Comparison of ENCODE assay signal across 7 mouse cellular contexts in the genomic region with DNA sequence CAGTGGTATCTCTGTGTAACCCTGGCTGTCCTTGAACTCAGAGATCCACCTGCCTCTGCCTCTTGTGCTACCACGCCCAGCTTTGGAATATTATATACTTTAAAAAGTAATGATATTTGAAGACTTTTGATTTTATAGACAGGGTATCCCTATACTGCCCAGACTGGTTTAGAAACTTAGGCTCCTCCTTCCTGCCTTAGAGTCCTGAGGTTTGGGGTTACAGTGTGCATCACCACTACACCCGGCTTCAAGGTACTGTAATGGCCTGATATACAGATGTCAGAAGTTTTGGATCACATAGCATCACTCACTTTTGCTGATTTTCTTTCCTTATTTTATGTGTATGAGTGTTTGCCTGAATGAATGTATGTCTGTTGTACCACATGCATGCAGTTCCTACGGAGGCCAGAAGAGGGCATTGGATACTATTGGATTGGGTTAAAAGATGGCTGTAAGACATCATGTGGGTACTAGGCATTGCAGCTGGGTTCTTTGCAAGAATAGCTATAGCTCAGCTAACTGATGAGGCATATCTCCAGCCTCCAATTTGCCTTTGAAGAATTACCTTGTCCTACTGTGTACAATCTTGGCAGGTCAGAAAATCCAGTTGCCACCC. TPM values are rescaled to one million over a fixed set of nuclear protein-coding genes. Genes with fewer than 3 reads are reported as not detected.
A peak's percentile ranks its signal among the peaks of the same experiment; 100 is the strongest.
DNase-seq lines count a peak whose midpoint lies in the region; ATAC-seq lines count a peak whose summit lies in the region.

No protein-coding gene starts in this region.

- H3K27ac ChIP-seq in neural tube, embryonic 11.5 days (ENCODE audit: low read depth, low read length): no peak overlapping the region

- intact Hi-C loops in left cerebral cortex, postnatal 4 days (cut with DNase I): no loop called here
- intact Hi-C loops in left cerebral cortex, postnatal 10 days (cut with DNase I): no loop called here

- H3K9me3 ChIP-seq in neural tube, embryonic 11.5 days (ENCODE audit: control insufficient read depth, low read length): no peaks in the 10 kb centered on the region

- no peaks in the 10 kb centered on the region for H3K27me3 ChIP-seq in neural tube, embryonic 11.5 days (ENCODE audit: control insufficient read depth, insufficient read depth, low read length)

- no peak overlapping the region for H3K4me2 ChIP-seq in neural tube, embryonic 11.5 days (ENCODE audit: low read depth)

- no peak overlapping the region for H3K4me3 ChIP-seq in neural tube, embryonic 11.5 days (ENCODE audit: low read depth, low read length)

- DNase-seq in left cerebral cortex, postnatal 4 days: peak; percentile 35
- DNase-seq in left cerebral cortex, postnatal 10 days (ENCODE audit: extremely low spot score in 1 of 2, low spot score in 2 of 2): no peak
- DNase-seq in MN1 (ENCODE audit: low spot score): peak; percentile 44
- peak; percentile 81 for DNase-seq in embryo, embryonic 10 days (ENCODE audit: low spot score)
- peak; percentile 67 to 86 for DNase-seq in kidney, postnatal 36 days
- peak; percentile 49 for DNase-seq in neural tube, embryonic 11.5 days (ENCODE audit: low spot score)
- no peak for DNase-seq in Muller cell, postnatal 12 days (ENCODE audit: inconsistent ontology term)

- H3K36me3 ChIP-seq in neural tube, embryonic 11.5 days (ENCODE audit: control insufficient read depth, insufficient read depth, low read length): no peaks in the 10 kb centered on the region

- 62% methylated on average over 3 of the region's 3 CpGs for WGBS in neural tube, embryonic 11.5 days

- no peak for ATAC-seq in neural tube, embryonic 11.5 days (ENCODE audit: insufficient read depth, low FRiP score, low TSS enrichment)

- no peak overlapping the region for H3K9ac ChIP-seq in neural tube, embryonic 11.5 days (ENCODE audit: low read length)

- H3K4me1 ChIP-seq in neural tube, embryonic 11.5 days (ENCODE audit: control insufficient read depth, insufficient read depth, low read length): peaks cover 6% of the 10 kb centered on the region

RNA-seq across cellular contexts. Expression of gene Slc25a17, which starts 5.4 kb away (rescaled TPM):
- total RNA-seq in left cerebral cortex, postnatal 4 days (2021): 10 to 100 TPM; 71.9 to 72.3 TPM
- total RNA-seq in left cerebral cortex, postnatal 10 days (2021): 10 to 100 TPM; 53.9 to 62.1 TPM
- 108 and 109 TPM in 2 replicates for polyA plus RNA-seq in neural tube, embryonic 11.5 days (2014; fragmentation: Nextera tagmentation; extraction: Ambion mirVana)

RNA-seq across cellular contexts. Expression of gene St13, which starts 44.6 kb away (rescaled TPM):
- 100 to 1,000 TPM; 188 to 193 TPM for total RNA-seq in left cerebral cortex, postnatal 4 days (2021)
- total RNA-seq in left cerebral cortex, postnatal 10 days (2021): 100 to 1,000 TPM; 174 to 179 TPM
- polyA plus RNA-seq in neural tube, embryonic 11.5 days (2014; fragmentation: Nextera tagmentation; extraction: Ambion mirVana): 176 and 189 TPM in 2 replicates

RNA-seq across cellular contexts. Expression of gene Xpnpep3, which starts 44.7 kb away (rescaled TPM):
- 10 to 100 TPM; 11.4 to 11.7 TPM for total RNA-seq in left cerebral cortex, postnatal 4 days (2021)
- 10 to 100 TPM; 10.1 to 11.6 TPM for total RNA-seq in left cerebral cortex, postnatal 10 days (2021)
- polyA plus RNA-seq in neural tube, embryonic 11.5 days (2014; fragmentation: Nextera tagmentation; extraction: Ambion mirVana): 7.7 and 8.1 TPM in 2 replicates

RNA-seq across cellular contexts. Expression of gene Dnajb7, which starts 52.8 kb away (rescaled TPM):
- total RNA-seq in left cerebral cortex, postnatal 4 days (2021): under 1 TPM in 1 of 2 experiments, not detected in 1; 0.28 TPM
- not detected for total RNA-seq in left cerebral cortex, postnatal 10 days (2021)
- 0.69 and 0.72 TPM in 2 replicates for polyA plus RNA-seq in neural tube, embryonic 11.5 days (2014; fragmentation: Nextera tagmentation; extraction: Ambion mirVana)

Comparison
In these comparisons a context has a peak if more than half of its experiments do, and no peak if none do; other contexts are left out.
1. DNase-seq: peak in left cerebral cortex, postnatal 4 days (single experiment), MN1 (single experiment), embryo, embryonic 10 days (single experiment), kidney, postnatal 36 days (2 of 2) and neural tube, embryonic 11.5 days (single experiment); none in left cerebral cortex, postnatal 10 days (0 of 2) and Muller cell, postnatal 12 days (single experiment).